Mouse (Mus musculus) liver, postnatal 0 days (tissue): ENCODE measurements around the gene Larp4b. TPM values are rescaled to one million over a fixed set of nuclear protein-coding genes. Genes with fewer than 3 reads are reported as not detected.

Source experiments
- ATAC-seq: fragments of 200-750 bp; cut with Nextera tagmentation; 2 replicates; pipeline ENCODE4 v1.8.0; 2017; ENCODE audit warnings: mild to moderate bottlenecking, moderate library complexity
- DNase-seq: peaks from one replicate; pipeline ENCODE4 v3.0.0-alpha.2; 2016
- H3K27ac ChIP-seq: fragments of 300-500 bp; sonication (generic); 2 replicates; pipeline ENCODE4 v1.5.1; 2014; ENCODE audit warnings: antibody characterized with exemption, moderate library complexity, mild to moderate bottlenecking, low read depth
- H3K27me3 ChIP-seq: fragments of 300-500 bp; sonication (generic); 2 replicates; pipeline ENCODE4 v1.6.1; 2014; ENCODE audit warnings: low read length, control low read depth, mixed read lengths; ENCODE audit not compliant: insufficient read depth
- H3K36me3 ChIP-seq: fragments of 300-500 bp; sonication (generic); replicated peaks from 2 replicates; pipeline ENCODE4 v1.6.1; 2014; ENCODE audit warnings: mild to moderate bottlenecking, control low read depth, low read length, moderate library complexity, mixed read lengths; ENCODE audit not compliant: insufficient read depth
- H3K4me1 ChIP-seq: fragments of 300-500 bp; sonication (generic); 2 replicates; pipeline ENCODE4 v1.6.1; 2014; ENCODE audit warnings: antibody characterized with exemption, mild to moderate bottlenecking, control low read depth; ENCODE audit not compliant: insufficient read depth
- H3K4me2 ChIP-seq: fragments of 300-500 bp; sonication (generic); 2 replicates; pipeline ENCODE4 v1.6.1; 2014; ENCODE audit warnings: low read depth, mild to moderate bottlenecking, low read length, moderate library complexity, mixed read lengths
- H3K4me3 ChIP-seq: fragments of 300-500 bp; sonication (generic); 2 replicates; pipeline ENCODE4 v1.5.1; 2014; ENCODE audit warnings: low read depth, low read length
- H3K9ac ChIP-seq: fragments of 300-500 bp; sonication (generic); replicated peaks from 2 replicates; pipeline ENCODE4 v1.6.1; 2014; ENCODE audit warnings: mild to moderate bottlenecking, moderate library complexity
- H3K9me3 ChIP-seq: fragments of 300-500 bp; sonication (generic); 2 replicates; pipeline ENCODE4 v1.6.1; 2016; ENCODE audit warnings: mild to moderate bottlenecking, control low read depth, low read length, mixed read lengths
- CTCF ChIP-seq: sonication (generic); IDR thresholded peaks from 2 replicates; pipeline ENCODE4 v1.5.1; 2016; ENCODE audit warnings: antibody characterized with exemption, low read depth
- EP300 ChIP-seq: IDR thresholded peaks from 2 replicates; pipeline ENCODE4 v1.6.1; 2016; ENCODE audit warnings: antibody characterized with exemption, low read depth, mild to moderate bottlenecking
- WGBS: fragments of 180-500 bp; shearing (Covaris S2); extraction: QIAGEN DNeasy Blood & Tissue Kit; methylation state at CpG from one replicate; pipeline ENCODE4 v1.1.7; 2014; ENCODE audit not compliant: insufficient replicate concordance; 5-methylcytosine and 5-hydroxymethylcytosine counted together
- polyA plus RNA-seq: library from polyadenylated mRNA; unstranded; fragments of >200 nt; fragmentation: Nextera tagmentation; extraction: Ambion mirVana; gene quantifications from 2 replicates; pipeline ENCODE4 v1.2.1, GENCODE M21; 2015

Gene Larp4b
- polyA plus RNA-seq, 1 experiment from 2014 or later: 20.3 TPM

DNA sequence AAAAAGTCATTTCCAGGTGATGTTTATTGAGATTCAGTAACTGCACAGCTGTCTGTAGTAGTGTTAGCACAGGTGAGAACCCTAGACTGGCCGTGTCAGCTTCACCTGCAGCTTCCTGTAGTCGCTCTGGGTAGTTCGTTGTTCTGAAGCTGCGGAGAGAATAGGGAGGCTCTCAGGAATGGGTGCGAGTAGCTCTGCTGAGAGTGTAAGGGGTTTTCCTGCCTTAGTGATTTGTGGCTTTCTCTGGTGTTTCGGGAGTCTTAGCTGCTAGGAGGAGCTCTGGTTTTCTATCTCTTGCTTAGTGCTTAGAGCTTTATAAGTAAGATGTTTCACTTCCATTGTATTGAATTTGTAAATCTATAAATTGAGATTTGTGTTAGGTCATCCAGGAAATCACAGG is 42.4 kb downstream of the Larp4b start:
- TF ChIP-seq CTCF (no peak), EP300 (no peak)
- no peak overlapping the region for H3K27ac ChIP-seq
- no peak for DNase-seq
- H3K36me3 ChIP-seq: peaks cover 72% of the 10 kb centered on the region
- H3K9me3 ChIP-seq: no peaks in the 10 kb centered on the region
- no peaks in the 10 kb centered on the region for H3K27me3 ChIP-seq
- H3K4me1 ChIP-seq: no peaks in the 10 kb centered on the region
- no peak for ATAC-seq
- H3K9ac ChIP-seq: no peak overlapping the region
- no peak overlapping the region for H3K4me2 ChIP-seq
- WGBS: 88% methylated on average over 6 of the region's 6 CpGs
- H3K4me3 ChIP-seq: no peak overlapping the region

DNA sequence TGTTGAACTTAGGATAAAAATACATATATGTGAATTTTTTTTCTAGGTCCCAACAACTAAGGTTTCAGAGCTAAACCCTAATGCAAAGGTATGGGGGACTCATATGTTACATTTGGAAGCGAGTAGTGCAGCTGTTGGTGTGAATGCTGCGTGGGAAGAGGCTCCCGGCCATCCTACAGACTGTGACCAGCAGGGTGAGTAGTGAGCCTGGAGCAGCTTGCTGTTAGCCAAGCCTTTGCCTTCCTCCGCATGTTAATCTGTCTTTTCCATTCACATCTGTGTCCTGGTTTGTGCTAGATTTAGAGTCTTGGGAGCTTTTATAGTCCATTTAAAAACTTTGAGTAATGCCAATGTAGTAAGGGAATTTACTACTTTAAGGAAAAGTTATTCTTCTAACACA is 43.1 kb downstream of the Larp4b start:
- DNase-seq (no peak), ATAC-seq (no peak)
- H3K4me2 ChIP-seq: no peak overlapping the region
- H3K36me3 ChIP-seq: peaks cover 72% of the 10 kb centered on the region
- no peaks in the 10 kb centered on the region for H3K27me3 ChIP-seq
- no peak overlapping the region for H3K4me3 ChIP-seq
- H3K9me3 ChIP-seq: no peaks in the 10 kb centered on the region
- H3K9ac ChIP-seq: no peak overlapping the region
- H3K27ac ChIP-seq: no peak overlapping the region
- no peaks in the 10 kb centered on the region for H3K4me1 ChIP-seq
- peak; percentile 31 for TF ChIP-seq CTCF
- TF ChIP-seq EP300: no peak
- WGBS: 75% methylated on average over 4 of the region's 4 CpGs

- 56% methylated on average over 6 of the region's 6 CpGs for WGBS
- Histone ChIP-seq H3K9me3 (no peaks in the 10 kb centered on the region), H3K4me3 (no peak overlapping the region), H3K36me3 (peaks cover 84% of the 10 kb centered on the region), H3K27me3 (no peaks in the 10 kb centered on the region), H3K4me1 (no peaks in the 10 kb centered on the region), H3K9ac (no peak overlapping the region), H3K4me2 (no peak overlapping the region), H3K27ac (no peak overlapping the region)
- TF ChIP-seq CTCF (no peak), EP300 (no peak)
- DNase-seq: no peak
- ATAC-seq: no peak
Measured at GRCm38 (mm10) chr13:9139466-9139991, 45.8 kb downstream of the Larp4b start.

DNA sequence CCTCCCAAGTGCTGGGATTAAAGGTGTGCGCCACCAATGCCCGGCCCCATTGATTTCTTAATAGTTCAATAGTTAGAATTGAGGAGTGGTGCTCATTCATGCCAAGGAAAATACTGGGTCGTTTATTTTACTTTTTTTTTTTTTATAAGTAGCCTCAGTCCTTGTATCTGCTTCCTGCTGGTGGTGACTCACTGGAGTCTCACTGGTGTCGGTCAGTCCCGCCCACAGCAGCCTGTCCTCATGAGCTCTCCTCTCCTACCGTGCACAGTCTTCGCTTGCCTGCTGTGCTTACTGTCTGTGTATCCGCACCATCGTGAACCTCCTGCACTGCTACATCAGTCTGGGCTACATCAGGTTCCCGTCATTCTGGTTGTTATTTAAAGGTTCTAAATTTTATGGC is 46.5 kb downstream of the Larp4b start:
- Histone ChIP-seq H3K9me3 (no peaks in the 10 kb centered on the region), H3K4me2 (no peak overlapping the region), H3K27ac (no peak overlapping the region), H3K9ac (no peak overlapping the region), H3K4me3 (no peak overlapping the region), H3K27me3 (no peaks in the 10 kb centered on the region), H3K4me1 (no peaks in the 10 kb centered on the region), H3K36me3 (peaks cover 85% of the 10 kb centered on the region)
- TF ChIP-seq EP300 (no peak), CTCF (no peak)
- WGBS: 79% methylated on average over 10 of the region's 10 CpGs
- DNase-seq: no peak
- no peak for ATAC-seq

DNA sequence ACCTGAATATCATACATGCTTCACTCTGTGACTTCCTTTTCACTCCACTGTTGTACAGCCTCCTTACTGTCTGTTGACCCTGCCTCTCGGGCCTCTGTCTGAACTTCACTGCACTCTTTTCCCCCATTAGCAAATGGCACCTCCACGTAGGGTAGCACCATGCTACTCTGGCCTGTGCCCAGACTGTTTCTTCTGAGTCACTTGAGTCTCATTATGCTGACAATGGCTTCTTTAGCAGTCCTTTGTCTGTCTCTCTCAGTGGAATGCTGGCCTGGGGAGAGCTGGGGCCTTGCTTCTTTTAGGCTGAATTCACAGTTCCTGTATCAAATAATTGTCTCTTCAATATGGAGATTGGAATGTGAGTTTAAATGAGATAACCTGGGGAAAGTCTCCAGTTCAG is 48.7 kb downstream of the Larp4b start:
- no peak overlapping the region for H3K9ac ChIP-seq
- TF ChIP-seq CTCF: no peak
- TF ChIP-seq EP300: no peak
- no peak overlapping the region for H3K4me2 ChIP-seq
- DNase-seq: no peak
- no peaks in the 10 kb centered on the region for H3K9me3 ChIP-seq
- no peak for ATAC-seq
- no peaks in the 10 kb centered on the region for H3K4me1 ChIP-seq
- no peaks in the 10 kb centered on the region for H3K27me3 ChIP-seq
- WGBS: 92% methylated on average over 2 of the region's 2 CpGs
- peaks cover 84% of the 10 kb centered on the region for H3K36me3 ChIP-seq
- no peak overlapping the region for H3K27ac ChIP-seq
- H3K4me3 ChIP-seq: no peak overlapping the region

GRCm38 (mm10) chr13:9148830-9149229 is 55.1 kb downstream of the Larp4b start:
- WGBS: 94% methylated on average over 2 of the region's 2 CpGs
- H3K36me3 ChIP-seq: peaks cover 72% of the 10 kb centered on the region
- no peaks in the 10 kb centered on the region for H3K4me1 ChIP-seq
- TF ChIP-seq EP300: no peak
- TF ChIP-seq CTCF: no peak
- H3K4me2 ChIP-seq: no peak overlapping the region
- H3K4me3 ChIP-seq: no peak overlapping the region
- ATAC-seq (no peak), DNase-seq (no peak)
- H3K27me3 ChIP-seq: no peaks in the 10 kb centered on the region
- no peak overlapping the region for H3K9ac ChIP-seq
- H3K27ac ChIP-seq: no peak overlapping the region
- no peaks in the 10 kb centered on the region for H3K9me3 ChIP-seq
